Mouse (Mus musculus): ENCODE results near the gene Rad21l.
"Not testable (repeated sequence)": the region's sequence is repeated elsewhere in the genome, so short reads cannot be mapped to it uniquely, and the experiment has no call there.

Gene Rad21l

DNA sequence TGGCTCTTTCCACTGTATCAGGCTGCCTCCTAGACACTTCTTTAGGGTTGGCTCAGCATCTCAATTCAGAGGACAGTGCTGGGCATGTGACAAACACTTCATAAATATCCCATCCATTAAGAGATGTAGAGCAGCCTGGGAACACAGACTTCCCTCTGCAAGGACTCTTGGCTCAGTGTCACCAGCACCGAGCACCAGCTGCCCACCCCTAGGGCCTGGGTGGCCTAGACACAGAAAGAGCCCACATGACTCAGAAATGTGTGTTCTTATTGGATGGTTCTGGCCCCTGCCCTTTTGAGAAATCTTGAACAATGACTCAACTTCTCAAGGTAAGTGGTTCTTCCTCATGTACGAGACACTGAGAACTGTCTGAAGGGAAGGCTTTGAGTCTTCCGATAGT is 40.3 kb downstream of the Rad21l start:
- no peak for DNase-seq

- DNase-seq, result no peak
Measured at GRCm38 (mm10) chr2:151626296-151626695, 42.0 kb downstream of the Rad21l start.

GRCm38 (mm10) chr2:151623776-151624175 is 44.6 kb downstream of the Rad21l start:
- DNase-seq, result no peak

GRCm38 (mm10) chr2:151616551-151617329 is 51.6 kb downstream of the Rad21l start:
- no peak for DNase-seq

- not testable (repeated sequence) for DNase-seq
Measured at GRCm38 (mm10) chr2:151615779-151616178, 52.6 kb downstream of the Rad21l start.

GRCm38 (mm10) chr2:151609974-151610373 is 58.4 kb downstream of the Rad21l start:
- no peak for DNase-seq

DNA sequence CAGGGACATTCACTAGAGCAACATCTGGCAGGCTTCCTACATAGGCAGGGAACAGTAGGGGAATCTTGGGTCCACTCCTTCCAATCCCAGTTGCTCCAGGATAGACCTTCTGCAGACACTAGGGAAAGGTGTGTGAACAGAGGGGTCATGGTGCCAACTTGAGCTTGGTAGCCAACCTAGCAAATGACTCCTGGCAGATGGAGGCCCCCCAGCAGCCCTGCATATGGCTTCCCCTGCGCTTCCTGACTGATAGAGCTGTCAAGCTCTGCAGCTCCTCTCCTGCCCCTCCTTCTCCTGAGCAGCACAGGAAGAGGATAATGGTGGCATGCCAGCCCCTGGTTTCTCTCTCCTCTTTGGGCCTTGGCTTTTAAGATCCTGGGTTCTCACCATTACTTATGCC is 59.9 kb downstream of the Rad21l start:
- no peak for DNase-seq

- DNase-seq, result peak; percentile 80
Measured at GRCm38 (mm10) chr2:151605437-151605987, 62.8 kb downstream of the Rad21l start.

DNA sequence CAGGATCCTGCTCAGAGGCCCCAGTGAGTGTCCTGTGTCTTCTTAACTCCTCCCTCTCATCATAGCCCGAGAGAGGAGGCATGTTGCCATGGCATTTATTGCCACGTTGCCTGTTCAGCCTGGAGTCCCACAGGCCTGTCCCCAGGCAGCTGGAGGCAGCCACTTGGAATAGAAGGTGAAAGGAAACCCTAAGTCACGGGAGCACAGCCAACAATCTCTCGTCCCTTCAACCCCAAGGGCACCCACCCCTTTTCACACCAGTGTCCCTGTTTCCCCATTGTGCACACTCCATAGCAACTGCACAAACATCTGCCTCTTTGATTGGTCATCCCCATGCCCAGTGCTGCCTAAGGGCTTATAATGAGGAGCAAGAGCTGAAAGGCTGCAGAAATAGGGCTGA is 64.7 kb downstream of the Rad21l start:
- no peak for DNase-seq

DNA sequence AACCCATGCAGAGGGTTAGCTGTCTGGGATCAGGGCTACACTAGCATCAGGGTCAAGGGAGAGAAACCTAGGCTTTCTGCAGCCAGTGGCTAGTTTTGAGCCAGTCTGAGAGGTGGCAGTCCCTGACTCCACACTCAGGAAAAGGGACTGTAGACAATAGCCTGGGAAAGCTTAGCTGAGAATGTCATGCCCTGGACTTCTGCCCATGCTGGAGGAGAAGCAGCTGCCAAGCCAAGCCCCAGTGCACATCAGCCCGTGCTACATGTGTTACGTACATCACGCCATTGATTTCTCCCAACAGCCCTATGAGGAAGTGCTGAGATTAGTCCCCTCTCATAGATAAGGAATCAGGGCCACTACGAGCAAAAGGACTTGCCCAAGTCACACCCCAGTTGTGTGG is 66.2 kb downstream of the Rad21l start:
- DNase-seq, result no peak

GRCm38 (mm10) chr2:151598068-151598467 is 70.3 kb downstream of the Rad21l start:
- DNase-seq, result peak; percentile 67

Measured in right cerebral cortex, postnatal 25 days (tissue).